Mouse (Mus musculus) neural tube, postnatal 0 days (tissue): ENCODE measurements around the gene Ces1b. TPM values are rescaled to one million over a fixed set of nuclear protein-coding genes. Genes with fewer than 3 reads are reported as not detected.

Experiments
- polyA plus RNA-seq: library from polyadenylated mRNA; unstranded; fragments of >200 nt; fragmentation: Nextera tagmentation; extraction: Ambion mirVana; gene quantifications from 2 replicates; pipeline ENCODE4 v1.2.1, GENCODE M21; 2015

Ces1b gene
- polyA plus RNA-seq = not detected in 2 replicates

GRCm38 (mm10) chr8:93079887-93080286 is at the start of gene Ces1b:
Gene Ces1b (minus strand): TSS chr8:93080017.

DNA sequence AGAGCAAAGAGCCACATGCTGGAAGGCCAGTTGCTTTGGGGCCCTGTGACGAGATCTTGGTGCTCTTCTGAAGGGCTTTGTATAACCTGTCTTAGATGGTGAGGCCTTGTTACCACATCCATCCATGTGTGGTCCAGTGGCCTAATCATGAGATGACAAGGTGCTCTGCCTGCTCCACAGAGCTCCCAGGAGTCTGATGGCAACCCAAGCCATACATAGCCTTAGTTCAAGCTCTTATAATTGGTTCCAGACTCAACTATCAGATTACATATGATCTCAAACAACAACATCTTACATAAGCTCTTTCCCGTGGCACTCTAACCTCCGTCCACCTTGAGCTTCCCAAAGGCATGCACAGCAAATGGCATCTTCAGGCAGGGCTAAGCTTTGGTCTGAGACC is 31.7 kb downstream of the Ces1b start, which contains the start of gene Ces1a:
Gene Ces1a, minus strand, starts transcription at position 101 of the 400 bp plus-strand sequence.

Other genes with a start within 250 kb of the Ces1b start
- gene Lpcat2, start 224.7 kb downstream of the Ces1b start, polyA plus RNA-seq = 12.9 and 15.2 TPM in 2 replicates
- not detected in 2 replicates for gene Capns2, start 178.6 kb downstream of the Ces1b start, polyA plus RNA-seq
- gene Slc6a2, start 119.9 kb downstream of the Ces1b start, polyA plus RNA-seq = 0.08 TPM in 1 of 2 replicates, not detected in the other
- gene Ces1a, start 31.8 kb downstream of the Ces1b start, polyA plus RNA-seq = not detected in 2 replicates
- gene Ces1c, start 51.3 kb upstream of the Ces1b start, polyA plus RNA-seq = not detected in 2 replicates
- gene Ces1d, start 117.8 kb upstream of the Ces1b start, polyA plus RNA-seq = 0.10 and 0.15 TPM in 2 replicates
- not detected in 2 replicates for gene Ces1e, start 149.6 kb upstream of the Ces1b start, polyA plus RNA-seq
- 0.17 TPM in 1 of 2 replicates, not detected in the other for gene Ces1f, start 199.7 kb upstream of the Ces1b start, polyA plus RNA-seq